Mouse (Mus musculus) heart, embryonic 15.5 days (tissue): ENCODE measurements around the gene Csk. TPM values are rescaled to one million over a fixed set of nuclear protein-coding genes. Genes with fewer than 3 reads are reported as not detected.

Source experiments
- ATAC-seq: fragments of 200-750 bp; cut with Nextera tagmentation; replicated peaks from 2 replicates; pipeline ENCODE4 v1.8.0; 2017; ENCODE audit warnings: low read depth, moderate TSS enrichment; ENCODE audit not compliant: insufficient number of reproducible peaks, insufficient read depth, low FRiP score
- H3K27ac ChIP-seq: fragments of 300-500 bp; sonication (generic); 2 replicates; pipeline ENCODE4 v1.5.1; 2015; ENCODE audit warnings: mild to moderate bottlenecking, inconsistent platforms
- H3K27me3 ChIP-seq: fragments of 300-500 bp; sonication (generic); 2 replicates; pipeline ENCODE4 v1.6.1; 2015; ENCODE audit warnings: inconsistent platforms
- H3K36me3 ChIP-seq: fragments of 300-500 bp; sonication (generic); 2 replicates; pipeline ENCODE4 v1.6.1; 2015; ENCODE audit warnings: mild to moderate bottlenecking, inconsistent platforms
- H3K4me1 ChIP-seq: fragments of 300-500 bp; sonication (generic); replicated peaks from 2 replicates; pipeline ENCODE4 v1.6.1; 2015; ENCODE audit warnings: inconsistent platforms
- H3K4me2 ChIP-seq: fragments of 300-500 bp; sonication (generic); 2 replicates; pipeline ENCODE4 v1.6.1; 2015; ENCODE audit warnings: inconsistent platforms, mild to moderate bottlenecking, moderate library complexity
- H3K4me3 ChIP-seq: fragments of 300-500 bp; sonication (generic); 2 replicates; pipeline ENCODE4 v1.5.1; 2015; ENCODE audit warnings: mild to moderate bottlenecking, inconsistent platforms
- H3K9ac ChIP-seq: fragments of 300-500 bp; sonication (generic); 2 replicates; pipeline ENCODE4 v1.6.1; 2015; ENCODE audit warnings: mild to moderate bottlenecking, inconsistent platforms
- H3K9me3 ChIP-seq: fragments of 300-500 bp; sonication (generic); replicated peaks from 2 replicates; pipeline ENCODE4 v1.6.1; 2016; ENCODE audit warnings: inconsistent platforms
- WGBS: fragments of 180-500 bp; shearing (Covaris S2); methylation state at CpG from one replicate; pipeline ENCODE4 v1.1.7; 2015; ENCODE audit warnings: mixed read lengths; 5-methylcytosine and 5-hydroxymethylcytosine counted together
- polyA plus RNA-seq: library from polyadenylated mRNA; unstranded; fragments of >200 nt; fragmentation: Nextera tagmentation; extraction: Ambion mirVana; gene quantifications from 2 replicates; pipeline ENCODE4 v1.2.1, GENCODE M21; 2015

Gene Csk
- polyA plus RNA-seq, 1 experiment from 2014 or later = 14.6 TPM

- Histone ChIP-seq H3K4me1 (peaks cover 45% of the 10 kb centered on the region), H3K36me3 (no peaks in the 10 kb centered on the region)
- under 1% methylated on average over 76 of the region's 85 CpGs for WGBS
These were observed 8.2 kb downstream of the Csk start for GRCm38 (mm10) chr9:57644944-57645893.

DNA sequence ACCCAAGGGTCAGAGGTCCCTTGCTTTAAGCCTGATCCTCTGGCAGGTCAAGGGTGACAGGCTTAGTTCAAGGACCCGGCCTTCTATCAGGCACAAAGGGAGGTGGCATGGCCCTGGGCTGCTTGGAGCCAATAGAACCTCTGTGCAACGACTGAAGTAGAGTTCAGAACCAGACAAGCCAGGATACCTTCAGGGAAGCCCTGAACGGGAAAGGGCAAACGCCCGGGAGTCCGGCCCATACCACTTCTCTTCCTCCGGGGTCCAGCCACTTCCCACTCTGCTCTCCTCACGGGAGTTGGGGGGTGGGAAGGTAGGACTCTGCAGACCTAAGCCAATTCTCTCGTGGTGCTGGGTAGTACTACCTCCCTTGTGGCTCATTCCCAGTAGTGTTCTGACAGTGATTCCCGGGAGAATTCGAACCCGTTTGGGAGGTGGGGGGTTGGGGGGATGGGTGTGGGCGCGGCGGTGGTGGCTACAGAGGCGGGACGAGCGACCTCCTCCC, 8.9 kb downstream of the Csk start:
- WGBS = 1% methylated on average over 18 of the region's 18 CpGs
- H3K4me3 ChIP-seq = peak overlapping the region; percentile 82
- no peak for ATAC-seq
- H3K9ac ChIP-seq = peak overlapping the region; percentile 94
- H3K27me3 ChIP-seq = no peaks in the 10 kb centered on the region
- H3K4me1 ChIP-seq = peaks cover 52% of the 10 kb centered on the region
- H3K9me3 ChIP-seq = no peaks in the 10 kb centered on the region
- H3K27ac ChIP-seq = peak overlapping the region; percentile 98
- no peaks in the 10 kb centered on the region for H3K36me3 ChIP-seq
- peak overlapping the region; percentile 81 for H3K4me2 ChIP-seq

More at GRCm38 (mm10) chr9:57644944-57645893, 8.2 kb downstream of the Csk start:
- H3K27me3 ChIP-seq = no peaks in the 10 kb centered on the region
- H3K4me3 ChIP-seq = peak overlapping the region; percentile 82
- H3K27ac ChIP-seq = peak overlapping the region; percentile 98
- peak; percentile 89 for ATAC-seq
- no peaks in the 10 kb centered on the region for H3K9me3 ChIP-seq
- H3K4me2 ChIP-seq = peak overlapping the region; percentile 81
- peak overlapping the region; percentile 94 for H3K9ac ChIP-seq

DNA sequence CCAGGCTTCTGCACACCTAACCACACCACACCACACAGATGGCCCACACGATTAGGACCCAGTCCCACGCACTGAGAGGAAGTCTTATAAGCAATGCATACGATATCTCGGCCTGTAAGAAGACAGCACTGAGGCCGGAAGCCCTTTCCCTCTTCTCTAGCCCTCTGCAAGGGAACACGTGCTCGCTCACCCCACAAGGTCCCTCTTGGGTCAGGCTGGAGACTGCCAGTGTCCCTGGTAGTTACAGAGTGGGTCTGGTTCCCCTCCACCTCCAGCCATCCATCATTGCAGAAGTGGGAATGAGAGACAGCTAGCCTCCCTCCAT, 9.6 kb downstream of the Csk start:
- no peaks in the 10 kb centered on the region for H3K36me3 ChIP-seq
- H3K27me3 ChIP-seq = no peaks in the 10 kb centered on the region
- H3K4me2 ChIP-seq = peak overlapping the region; percentile 81
- H3K9me3 ChIP-seq = no peaks in the 10 kb centered on the region
- no peak for ATAC-seq
- peak overlapping the region; percentile 94; the same call in 1 of the 2 replicates for H3K9ac ChIP-seq
- H3K4me1 ChIP-seq = peaks cover 59% of the 10 kb centered on the region
- peak overlapping the region; percentile 82 for H3K4me3 ChIP-seq
- H3K27ac ChIP-seq = no peak overlapping the region
- WGBS = 46% methylated on average over 7 of the region's 7 CpGs

GRCm38 (mm10) chr9:57643169-57643855, 10.1 kb downstream of the Csk start:
- Histone ChIP-seq H3K36me3 (no peaks in the 10 kb centered on the region), H3K4me1 (peaks cover 64% of the 10 kb centered on the region), H3K9me3 (no peaks in the 10 kb centered on the region), H3K4me2 (peak overlapping the region; percentile 81), H3K4me3 (peak overlapping the region; percentile 82), H3K27me3 (no peaks in the 10 kb centered on the region), H3K27ac (no peak overlapping the region), H3K9ac (peak overlapping the region; percentile 94; the same call in 1 of the 2 replicates)
- 65% methylated on average over 9 of the region's 9 CpGs for WGBS
- ATAC-seq = no peak

GRCm38 (mm10) chr9:57641775-57642550, 11.5 kb downstream of the Csk start:
- Histone ChIP-seq H3K4me2 (peak overlapping the region; percentile 81; the same call in 1 of the 2 replicates), H3K9me3 (no peaks in the 10 kb centered on the region), H3K4me1 (peaks cover 78% of the 10 kb centered on the region), H3K27ac (0 out of 2 replicates have a peak overlapping the region, but pooled peaks have one; percentile 94), H3K9ac (no peak overlapping the region), H3K4me3 (no peak overlapping the region), H3K27me3 (no peaks in the 10 kb centered on the region), H3K36me3 (no peaks in the 10 kb centered on the region)
- ATAC-seq = no peak
- WGBS = 82% methylated on average over 13 of the region's 13 CpGs

GRCm38 (mm10) chr9:57641022-57641421, 12.4 kb downstream of the Csk start:
- no peaks in the 10 kb centered on the region for H3K36me3 ChIP-seq
- H3K4me1 ChIP-seq = peaks cover 86% of the 10 kb centered on the region
- no peak for ATAC-seq
- peak overlapping the region; percentile 54 for H3K4me2 ChIP-seq
- no peak overlapping the region for H3K4me3 ChIP-seq
- no peaks in the 10 kb centered on the region for H3K9me3 ChIP-seq
- peak overlapping the region; percentile 94 for H3K27ac ChIP-seq
- 48% methylated on average over 1 of the region's 1 CpGs for WGBS
- H3K9ac ChIP-seq = 0 out of 2 replicates have a peak overlapping the region, but pooled peaks have one; percentile 41
- H3K27me3 ChIP-seq = no peaks in the 10 kb centered on the region

DNA sequence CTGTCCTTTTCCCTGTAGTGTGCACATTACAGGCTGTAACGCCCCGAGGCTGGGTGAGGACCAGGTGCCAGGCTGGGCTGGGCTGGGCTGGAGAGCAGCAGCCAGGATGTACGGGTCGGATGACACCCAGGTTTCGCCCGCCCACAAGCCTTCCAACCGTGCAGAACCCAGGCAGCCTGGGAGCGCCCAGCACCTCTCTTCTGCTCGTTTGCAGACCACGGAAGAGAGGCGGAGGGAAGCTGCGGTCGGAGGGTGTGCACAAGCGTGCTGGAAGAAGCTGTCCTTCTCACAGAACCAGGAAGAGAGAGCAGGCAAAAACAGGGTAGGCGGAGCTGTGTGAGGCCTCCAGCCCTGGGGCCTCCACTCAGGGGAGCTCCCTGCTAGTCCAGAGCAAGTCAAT, 13.0 kb downstream of the Csk start:
- H3K4me2 ChIP-seq = peak overlapping the region; percentile 54
- peak overlapping the region; percentile 41 for H3K9ac ChIP-seq
- no peaks in the 10 kb centered on the region for H3K36me3 ChIP-seq
- 10% methylated on average over 15 of the region's 15 CpGs for WGBS
- H3K27ac ChIP-seq = peak overlapping the region; percentile 94
- peaks cover 81% of the 10 kb centered on the region for H3K4me1 ChIP-seq
- H3K9me3 ChIP-seq = no peaks in the 10 kb centered on the region
- peak overlapping the region; percentile 23 for H3K4me3 ChIP-seq
- no peaks in the 10 kb centered on the region for H3K27me3 ChIP-seq
- ATAC-seq = peak; percentile 13

DNA sequence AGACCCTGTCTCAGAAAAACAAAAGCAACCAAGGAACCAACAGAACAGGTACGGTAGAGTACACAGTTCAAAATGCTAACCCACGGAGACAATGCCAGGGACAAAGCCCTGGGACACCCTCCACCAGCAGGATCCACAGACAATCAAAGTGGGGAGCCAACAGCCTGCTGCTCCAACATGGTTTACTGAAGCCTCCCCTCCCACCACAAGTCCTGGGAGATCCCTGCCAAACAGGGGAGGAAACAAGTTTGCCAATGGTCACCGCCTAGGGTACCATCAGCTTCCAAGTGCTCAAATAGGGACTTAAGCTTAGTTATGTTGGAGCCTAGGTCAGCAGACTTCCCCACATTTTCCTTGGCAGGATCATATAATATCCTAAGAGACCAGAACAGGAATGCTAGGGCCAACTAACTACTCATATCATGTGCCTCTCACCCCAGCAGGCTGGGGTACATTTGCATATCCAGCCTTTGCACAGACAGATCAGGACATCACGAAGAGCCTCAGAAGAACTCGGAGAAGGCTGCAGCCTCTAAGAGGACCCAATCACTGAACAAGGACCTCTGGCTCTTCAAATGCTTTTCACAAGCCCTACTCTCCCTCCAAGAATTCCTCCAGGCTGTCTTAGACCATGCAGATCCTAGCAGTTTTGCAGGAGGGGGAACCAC, 13.6 kb downstream of the Csk start:
- Histone ChIP-seq H3K9me3 (no peaks in the 10 kb centered on the region), H3K4me1 (peaks cover 81% of the 10 kb centered on the region), H3K9ac (peak overlapping the region; percentile 41), H3K36me3 (no peaks in the 10 kb centered on the region), H3K27me3 (no peaks in the 10 kb centered on the region), H3K4me3 (peak overlapping the region; percentile 23), H3K27ac (peak overlapping the region; percentile 94), H3K4me2 (peak overlapping the region; percentile 54)
- ATAC-seq = no peak
- WGBS = 68% methylated on average over 5 of the region's 5 CpGs

DNA sequence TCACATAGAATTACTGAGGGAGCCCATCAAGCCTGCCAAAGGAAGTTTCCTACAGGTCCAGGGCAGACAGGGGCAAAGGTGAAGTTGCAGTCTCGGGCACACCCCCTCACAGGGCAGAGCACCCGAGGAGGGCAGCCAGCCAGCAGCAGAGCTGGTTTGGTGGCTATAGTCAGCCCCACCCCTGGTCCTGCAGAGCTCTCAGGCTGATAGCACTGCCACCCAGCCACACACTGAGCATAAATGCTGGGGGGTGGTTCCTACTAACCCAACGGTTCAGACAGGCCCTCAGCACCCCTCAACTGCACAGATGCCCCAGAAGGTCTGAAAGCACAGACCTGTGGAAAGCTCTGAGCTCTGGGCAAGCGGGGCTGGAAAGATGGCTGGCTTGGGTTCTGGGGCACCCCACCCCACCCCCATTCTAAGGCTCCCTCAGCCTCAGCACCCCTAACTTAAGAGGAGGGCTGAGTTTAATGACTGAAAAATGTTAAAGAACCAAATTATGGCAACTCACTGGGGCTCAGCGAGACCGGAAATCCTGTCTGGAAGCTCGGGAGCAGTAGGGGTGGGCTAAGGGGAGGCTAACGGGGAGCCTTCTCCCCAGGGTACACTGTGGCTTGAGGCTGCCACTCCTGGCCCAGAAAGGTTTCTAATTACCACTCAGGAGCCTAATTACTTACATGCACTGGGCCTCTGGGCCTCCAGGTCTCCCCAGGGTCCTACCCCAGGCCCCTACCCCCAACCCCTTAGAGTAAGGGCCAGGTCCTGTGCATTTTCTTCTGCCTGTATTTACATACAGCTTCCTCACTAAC, 14.6 kb downstream of the Csk start:
- H3K4me2 ChIP-seq = peak overlapping the region; percentile 54
- no peaks in the 10 kb centered on the region for H3K27me3 ChIP-seq
- no peak overlapping the region for H3K4me3 ChIP-seq
- H3K9me3 ChIP-seq = no peaks in the 10 kb centered on the region
- ATAC-seq = peak; percentile 31
- peaks cover 80% of the 10 kb centered on the region for H3K4me1 ChIP-seq
- H3K27ac ChIP-seq = peak overlapping the region; percentile 94
- H3K36me3 ChIP-seq = no peaks in the 10 kb centered on the region
- 35% methylated on average over 8 of the region's 8 CpGs for WGBS
- peak overlapping the region; percentile 34 for H3K9ac ChIP-seq
